Mouse (Mus musculus) midbrain, embryonic 15.5 days (tissue): ENCODE measurements around the gene Il18rap. TPM values are rescaled to one million over a fixed set of nuclear protein-coding genes. Genes with fewer than 3 reads are reported as not detected.
A peak's percentile ranks its signal among the peaks of the same experiment; 100 is the strongest.
"Not testable (repeated sequence)": the region's sequence is repeated elsewhere in the genome, so short reads cannot be mapped to it uniquely, and the experiment has no call there.

ENCODE experiments used
- ATAC-seq: fragments of 200-750 bp; cut with Nextera tagmentation; replicated peaks from 2 replicates; pipeline ENCODE4 v1.8.0; 2017; ENCODE audit warnings: moderate TSS enrichment
- H3K27ac ChIP-seq: fragments of 300-500 bp; sonication (generic); 2 replicates; pipeline ENCODE4 v1.5.1; 2015; ENCODE audit warnings: mild to moderate bottlenecking, inconsistent platforms
- H3K27me3 ChIP-seq: fragments of 300-500 bp; sonication (generic); replicated peaks from 2 replicates; pipeline ENCODE4 v1.6.1; 2015; ENCODE audit warnings: inconsistent platforms
- H3K36me3 ChIP-seq: fragments of 300-500 bp; sonication (generic); replicated peaks from 2 replicates; pipeline ENCODE4 v1.6.1; 2015; ENCODE audit warnings: inconsistent platforms
- H3K4me1 ChIP-seq: fragments of 300-500 bp; sonication (generic); 2 replicates; pipeline ENCODE4 v1.6.1; 2015; ENCODE audit warnings: inconsistent platforms
- H3K4me2 ChIP-seq: fragments of 300-500 bp; sonication (generic); 2 replicates; pipeline ENCODE4 v1.6.1; 2015; ENCODE audit warnings: inconsistent platforms, mild to moderate bottlenecking, moderate library complexity
- H3K4me3 ChIP-seq: fragments of 300-500 bp; sonication (generic); 2 replicates; pipeline ENCODE4 v1.5.1; 2015; ENCODE audit warnings: mild to moderate bottlenecking, inconsistent platforms
- H3K9ac ChIP-seq: fragments of 300-500 bp; sonication (generic); 2 replicates; pipeline ENCODE4 v1.6.1; 2015; ENCODE audit warnings: mild to moderate bottlenecking, inconsistent platforms
- H3K9me3 ChIP-seq: fragments of 300-500 bp; sonication (generic); 2 replicates; pipeline ENCODE4 v1.6.1; 2016; ENCODE audit warnings: inconsistent platforms
- WGBS: fragments of 180-500 bp; shearing (Covaris S2); methylation state at CpG from one replicate; pipeline ENCODE4 v1.1.7; 2015; ENCODE audit warnings: mixed read lengths; 5-methylcytosine and 5-hydroxymethylcytosine counted together
- polyA plus RNA-seq: library from polyadenylated mRNA; unstranded; fragments of >200 nt; fragmentation: Nextera tagmentation; extraction: Ambion mirVana; gene quantifications from 2 replicates; pipeline ENCODE4 v1.2.1, GENCODE M21; 2015

Il18rap gene
- polyA plus RNA-seq, 1 experiment from 2014 or later: 0.09 TPM

- no peak overlapping the region for H3K9ac ChIP-seq
- 0 out of 2 replicates have a peak, but pooled peaks cover 3% of the 10 kb centered on the region for H3K4me1 ChIP-seq
- no peak overlapping the region; the same call in 1 of the 2 replicates for H3K27ac ChIP-seq
- no peak overlapping the region for H3K4me3 ChIP-seq
- 46% methylated on average over 10 of the region's 10 CpGs for WGBS
- no peaks in the 10 kb centered on the region for H3K36me3 ChIP-seq
- ATAC-seq: no peak
- H3K9me3 ChIP-seq: no peaks in the 10 kb centered on the region
- no peaks in the 10 kb centered on the region for H3K27me3 ChIP-seq
- no peak overlapping the region for H3K4me2 ChIP-seq
Observed at GRCm38 (mm10) chr1:40547762-40548161, 32.6 kb downstream of the Il18rap start.

- Histone ChIP-seq H3K9me3 (no peaks in the 10 kb centered on the region), H3K27me3 (no peaks in the 10 kb centered on the region), H3K4me3 (no peak overlapping the region), H3K4me2 (no peak overlapping the region), H3K4me1 (no peaks in the 10 kb centered on the region), H3K27ac (no peak overlapping the region), H3K36me3 (no peaks in the 10 kb centered on the region), H3K9ac (no peak overlapping the region)
- WGBS: 78% methylated on average over 4 of the region's 4 CpGs
- ATAC-seq: no peak
Observed at GRCm38 (mm10) chr1:40569374-40569773, 54.2 kb downstream of the Il18rap start.

- Histone ChIP-seq H3K9ac (no peak within 1 kb of the TSS), H3K27ac (no peak within 1 kb of the TSS), H3K4me3 (0 out of 2 replicates have a peak within 1 kb of the TSS, but pooled peaks have one; percentile 4), H3K4me2 (peak within 1 kb of the TSS; percentile 33; the same call in 1 of the 2 replicates), H3K4me1 (peaks cover 2% of the 10 kb centered on the region; the same call in 1 of the 2 replicates), H3K36me3 (no peaks in the 10 kb centered on the region), H3K9me3 (no peaks in the 10 kb centered on the region), H3K27me3 (no peaks in the 10 kb centered on the region)
- no peak for ATAC-seq
- 14% methylated on average over 7 of the region's 7 CpGs for WGBS
Observed at GRCm38 (mm10) chr1:40579784-40580183, 64.6 kb downstream of the Il18rap start, which contains the start of gene Slc9a4. Gene Slc9a4, plus strand, starts transcription at chr1:40580081.

- H3K9ac ChIP-seq: no peak overlapping the region
- H3K4me2 ChIP-seq: peak overlapping the region; percentile 33; the same call in 1 of the 2 replicates
- no peak for ATAC-seq
- H3K4me3 ChIP-seq: no peak overlapping the region
- H3K27me3 ChIP-seq: no peaks in the 10 kb centered on the region
- H3K36me3 ChIP-seq: no peaks in the 10 kb centered on the region
- WGBS: 75% methylated on average over 14 of the region's 14 CpGs
- no peaks in the 10 kb centered on the region for H3K9me3 ChIP-seq
- H3K4me1 ChIP-seq: peaks cover 2% of the 10 kb centered on the region; the same call in 1 of the 2 replicates
- H3K27ac ChIP-seq: no peak overlapping the region
Observed at GRCm38 (mm10) chr1:40580269-40580668, 65.1 kb downstream of the Il18rap start.

- H3K9me3 ChIP-seq: no peaks in the 10 kb centered on the region
- H3K9ac ChIP-seq: no peak overlapping the region
- WGBS: 88% methylated on average over 5 of the region's 5 CpGs
- H3K4me1 ChIP-seq: no peaks in the 10 kb centered on the region
- no peak overlapping the region for H3K4me2 ChIP-seq
- no peak overlapping the region for H3K4me3 ChIP-seq
- no peak overlapping the region for H3K27ac ChIP-seq
- no peaks in the 10 kb centered on the region for H3K27me3 ChIP-seq
- no peak for ATAC-seq
- H3K36me3 ChIP-seq: no peaks in the 10 kb centered on the region
Observed at GRCm38 (mm10) chr1:40586776-40587175, 71.6 kb downstream of the Il18rap start.

- H3K9me3 ChIP-seq: no peaks in the 10 kb centered on the region
- ATAC-seq: no peak
- no peaks in the 10 kb centered on the region for H3K4me1 ChIP-seq
- no peaks in the 10 kb centered on the region for H3K36me3 ChIP-seq
- 87% methylated on average over 4 of the region's 4 CpGs for WGBS
- H3K4me3 ChIP-seq: no peak overlapping the region
- no peaks in the 10 kb centered on the region for H3K27me3 ChIP-seq
- H3K4me2 ChIP-seq: no peak overlapping the region
- H3K27ac ChIP-seq: no peak overlapping the region
- no peak overlapping the region for H3K9ac ChIP-seq
Observed at GRCm38 (mm10) chr1:40590931-40591330, 75.8 kb downstream of the Il18rap start.

GRCm38 (mm10) chr1:40597822-40598221 lies 82.7 kb downstream of the Il18rap start:
- no peak for ATAC-seq
- H3K27me3 ChIP-seq: no peaks in the 10 kb centered on the region
- H3K27ac ChIP-seq: no peak overlapping the region
- H3K9me3 ChIP-seq: no peaks in the 10 kb centered on the region
- 70% methylated on average over 5 of the region's 5 CpGs for WGBS
- no peak overlapping the region for H3K4me3 ChIP-seq
- no peak overlapping the region for H3K9ac ChIP-seq
- no peak overlapping the region for H3K4me2 ChIP-seq
- no peaks in the 10 kb centered on the region for H3K4me1 ChIP-seq
- H3K36me3 ChIP-seq: no peaks in the 10 kb centered on the region

GRCm38 (mm10) chr1:40599661-40600060 lies 84.5 kb downstream of the Il18rap start:
- not testable (repeated sequence) for H3K4me2 ChIP-seq, H3K4me3 ChIP-seq, H3K27me3 ChIP-seq, H3K9me3 ChIP-seq, H3K4me1 ChIP-seq, H3K36me3 ChIP-seq, H3K27ac ChIP-seq, H3K9ac ChIP-seq, ATAC-seq
- WGBS: 84% methylated on average over 9 of the region's 9 CpGs

GRCm38 (mm10) chr1:40600394-40601327 lies 85.5 kb downstream of the Il18rap start:
- Histone ChIP-seq H3K36me3 (no peaks in the 10 kb centered on the region), H3K9ac (no peak overlapping the region), H3K27ac (no peak overlapping the region), H3K4me1 (no peaks in the 10 kb centered on the region), H3K9me3 (no peaks in the 10 kb centered on the region), H3K27me3 (no peaks in the 10 kb centered on the region), H3K4me3 (no peak overlapping the region), H3K4me2 (no peak overlapping the region)
- ATAC-seq: no peak
- 91% methylated on average over 25 of the region's 25 CpGs for WGBS

Other genes starting within 250 kb of the Il18rap start
- 0.68 and 1.1 TPM in 2 replicates for gene Il1rl2, start 190.8 kb upstream of the Il18rap start, polyA plus RNA-seq
- gene Il1rl1, start 85.8 kb upstream of the Il18rap start, polyA plus RNA-seq: 0.04 and 0.06 TPM in 2 replicates
- gene Il18r1, start 49.8 kb upstream of the Il18rap start, polyA plus RNA-seq: not detected in 2 replicates
- not detected in 2 replicates for gene Slc9a4, start 64.7 kb downstream of the Il18rap start, polyA plus RNA-seq
- gene Slc9a2, start 165.2 kb downstream of the Il18rap start, polyA plus RNA-seq: 0.45 and 0.46 TPM in 2 replicates